Mouse (Mus musculus): Measurements from ENCODE around the gene Terb1. TPM values are rescaled to one million over a fixed set of nuclear protein-coding genes. Genes with fewer than 3 reads are reported as not detected.

Terb1 gene
- total RNA-seq, 2 experiments from 2014 or later, result 0.54 to 0.96 TPM

- DNase-seq (ENCODE audit: low spot score in 2 of 2), result no peak
These were observed 96.7 kb downstream of the Terb1 start for GRCm38 (mm10) chr8:104412805-104413532.

DNA sequence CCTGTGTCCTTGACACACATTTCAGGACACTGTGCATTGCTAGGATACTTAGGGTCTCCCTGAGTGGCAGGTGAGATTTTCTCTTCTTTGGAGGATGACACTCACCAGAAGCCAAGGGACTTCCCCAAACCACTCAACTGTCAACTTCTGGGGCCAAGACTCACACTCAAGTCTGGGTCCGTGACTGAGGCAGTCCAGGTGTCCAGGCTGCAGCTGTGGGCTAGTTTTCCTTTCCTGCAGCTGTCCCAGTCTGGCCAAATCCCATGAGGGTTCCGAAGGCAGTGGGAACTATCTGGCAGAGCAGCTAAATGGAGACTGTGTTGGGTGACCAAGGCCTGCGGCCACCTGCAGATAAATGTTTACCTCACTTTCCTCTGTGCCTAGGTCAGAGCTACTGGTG, 97.7 kb downstream of the Terb1 start:
- DNase-seq (ENCODE audit: low spot score in 2 of 2), result no peak

DNA sequence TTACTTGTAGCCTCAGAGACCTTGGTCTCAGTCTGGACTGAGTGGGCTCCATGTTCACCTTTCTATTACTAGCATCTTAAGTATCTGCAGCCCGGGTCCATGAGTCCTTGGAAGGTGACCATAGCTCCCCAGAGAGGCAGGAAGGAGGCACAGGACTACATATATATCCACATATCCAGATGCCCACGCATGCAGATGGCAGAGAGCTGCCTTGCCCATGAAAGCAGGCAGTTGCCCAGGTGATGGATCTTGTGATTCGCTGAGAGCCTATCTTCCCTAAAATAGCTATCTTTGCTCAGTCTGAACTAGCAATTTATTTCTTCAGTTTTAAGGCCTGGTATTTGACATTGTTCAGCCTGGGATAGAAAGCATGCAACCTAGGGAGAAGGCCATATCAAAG, 98.2 kb downstream of the Terb1 start:
- no peak for DNase-seq (ENCODE audit: low spot score in 2 of 2)

- DNase-seq (ENCODE audit: low spot score in 2 of 2), result no peak
These were observed 99.0 kb downstream of the Terb1 start for GRCm38 (mm10) chr8:104410628-104411273.

GRCm38 (mm10) chr8:104408328-104409110, 101.2 kb downstream of the Terb1 start:
- DNase-seq (ENCODE audit: low spot score in 2 of 2), result no peak

- no peak for DNase-seq (ENCODE audit: low spot score in 2 of 2)
These were observed 103.2 kb downstream of the Terb1 start for GRCm38 (mm10) chr8:104406340-104407128.

DNA sequence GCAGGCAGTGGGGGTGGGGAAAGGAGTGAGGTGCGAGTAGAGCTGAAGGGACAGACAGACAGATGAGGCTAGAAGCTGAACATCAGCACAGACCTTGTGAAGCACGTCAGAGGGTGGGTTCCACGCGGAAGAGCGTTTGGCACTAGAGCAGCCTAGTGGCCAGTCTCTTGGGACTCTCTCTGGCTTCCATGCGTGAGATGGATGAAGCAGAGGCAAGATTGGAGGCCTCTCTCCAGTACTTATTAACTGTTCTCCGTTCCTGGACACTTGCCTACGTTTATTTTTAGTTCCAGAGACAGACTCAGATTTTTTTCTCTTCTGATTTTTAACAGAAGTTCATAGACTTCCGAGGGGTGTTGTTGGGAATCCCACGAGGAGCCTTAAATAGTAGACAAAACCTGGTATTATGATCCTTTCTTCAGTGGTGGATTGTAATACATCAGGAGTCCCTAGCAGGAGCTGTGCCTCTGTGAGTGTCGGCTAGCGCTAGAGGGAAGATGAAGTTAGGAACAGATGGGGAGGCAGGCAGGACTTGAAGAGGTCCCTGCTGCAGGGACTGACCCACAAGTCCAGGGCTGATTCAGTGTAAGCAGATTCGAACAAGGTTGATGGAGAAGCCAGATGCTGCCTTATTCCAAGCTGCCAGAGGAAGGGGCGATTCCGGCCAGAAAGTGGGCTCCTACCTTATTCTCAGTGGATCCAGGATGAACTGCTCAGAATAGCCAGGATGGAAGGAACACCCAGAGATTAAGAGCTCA, 104.1 kb downstream of the Terb1 start:
- DNase-seq (ENCODE audit: low spot score in 2 of 2), result no peak

DNA sequence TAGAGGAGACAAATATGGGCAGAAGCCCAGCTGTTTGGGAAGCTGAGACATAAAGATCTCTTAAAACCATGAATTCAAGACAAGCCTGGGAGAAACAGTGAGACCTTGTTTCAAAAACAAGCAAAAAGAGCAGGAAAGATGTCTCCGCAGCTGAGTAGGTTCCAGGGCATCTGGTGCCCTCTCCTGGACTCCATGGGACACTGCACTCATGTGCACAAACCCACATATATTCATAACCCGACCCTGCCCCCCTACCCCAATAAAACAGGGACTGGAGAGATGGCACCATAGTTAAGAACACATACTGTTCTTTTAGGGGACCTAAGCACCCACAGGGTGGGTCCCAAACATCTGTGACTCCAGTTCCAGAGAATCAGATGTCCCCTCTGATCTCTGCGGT, 106.1 kb downstream of the Terb1 start:
- no peak for DNase-seq (ENCODE audit: low spot score in 2 of 2)

Other genes with a start within 250 kb of the Terb1 start
- gene Cmtm2a, start 216.7 kb downstream of the Terb1 start, total RNA-seq (2021), result not detected
- gene Gm45711, start 199.8 kb downstream of the Terb1 start, total RNA-seq (2021), result not detected
- not detected for gene Cmtm1, start 199.8 kb downstream of the Terb1 start, total RNA-seq (2021)
- not detected for gene Gm11020, start 188.3 kb downstream of the Terb1 start, total RNA-seq (2021)
- not detected for gene Cmtm2b, start 187.7 kb downstream of the Terb1 start, total RNA-seq (2021)
- gene Cmtm3, start 170.5 kb downstream of the Terb1 start, total RNA-seq (2021), result 10 to 100 TPM; 18.5 to 23.5 TPM
- 10 to 100 TPM; 56.2 to 60.2 TPM for gene Cmtm4, start 114.1 kb downstream of the Terb1 start, total RNA-seq (2021)
- 100 to 1,000 TPM; 231 to 241 TPM for gene Dync1li2, start 66.9 kb downstream of the Terb1 start, total RNA-seq (2021)
- gene Nae1, start 24.7 kb upstream of the Terb1 start, total RNA-seq (2021), result 10 to 100 TPM; 49.9 to 52.4 TPM
- gene Car7, start 24.8 kb upstream of the Terb1 start, total RNA-seq (2021), result 10 to 100 TPM; 13.5 to 18.2 TPM
- 1 to 10 TPM; 9.0 to 9.2 TPM for gene Pdp2, start 81.5 kb upstream of the Terb1 start, total RNA-seq (2021)
- gene Cdh16, start 114.5 kb upstream of the Terb1 start, total RNA-seq (2021), result not detected
- gene Rrad, start 121.4 kb upstream of the Terb1 start, total RNA-seq (2021), result 1 to 10 TPM; 2.0 to 2.5 TPM
- 10 to 100 TPM; 26.0 to 29.8 TPM for gene Ciao2b, start 132.1 kb upstream of the Terb1 start, total RNA-seq (2021)
- not detected for gene Ces2a, start 224.1 kb upstream of the Terb1 start, total RNA-seq (2021)